Mouse (Mus musculus) stomach, embryonic 14.5 days (tissue): ENCODE results near the gene Siae. TPM values are rescaled to one million over a fixed set of nuclear protein-coding genes. Genes with fewer than 3 reads are reported as not detected.

Experiments
- ATAC-seq: fragments of 200-750 bp; cut with Nextera tagmentation; 2 replicates; pipeline ENCODE4 v1.8.0; 2017; ENCODE audit warnings: low read depth, moderate TSS enrichment; ENCODE audit not compliant: insufficient number of reproducible peaks, insufficient read depth, low FRiP score
- H3K27ac ChIP-seq: fragments of 300-500 bp; sonication (generic); 2 replicates; pipeline ENCODE4 v1.5.1; 2014; ENCODE audit warnings: mild to moderate bottlenecking, low read length, moderate library complexity, mixed read lengths
- H3K27me3 ChIP-seq: fragments of 300-500 bp; sonication (generic); 2 replicates; pipeline ENCODE4 v1.6.1; 2014; ENCODE audit warnings: low read length, control low read depth, mixed read lengths; ENCODE audit not compliant: control insufficient read depth, insufficient read depth
- H3K36me3 ChIP-seq: fragments of 300-500 bp; sonication (generic); 2 replicates; pipeline ENCODE4 v1.6.1; 2014; ENCODE audit warnings: mild to moderate bottlenecking, control low read depth, low read length, moderate library complexity, mixed read lengths; ENCODE audit not compliant: control insufficient read depth, insufficient read depth
- H3K4me1 ChIP-seq: fragments of 300-500 bp; sonication (generic); 2 replicates; pipeline ENCODE4 v1.6.1; 2014; ENCODE audit warnings: low read length, control low read depth, mixed read lengths; ENCODE audit not compliant: control insufficient read depth, insufficient read depth
- H3K4me2 ChIP-seq: fragments of 300-500 bp; sonication (generic); replicated peaks from 2 replicates; pipeline ENCODE4 v1.6.1; 2014; ENCODE audit warnings: low read depth, low read length, control low read depth
- H3K4me3 ChIP-seq: fragments of 300-500 bp; sonication (generic); 2 replicates; pipeline ENCODE4 v1.5.1; 2014; ENCODE audit warnings: low read depth, low read length, control low read depth
- H3K9ac ChIP-seq: fragments of 300-500 bp; sonication (generic); replicated peaks from 2 replicates; pipeline ENCODE4 v1.6.1; 2014; ENCODE audit warnings: low read depth, mild to moderate bottlenecking, control low read depth, low read length, moderate library complexity, mixed read lengths
- H3K9me3 ChIP-seq: fragments of 300-500 bp; sonication (generic); 2 replicates; pipeline ENCODE4 v1.6.1; 2016; ENCODE audit warnings: low read depth, low read length, control low read depth; ENCODE audit not compliant: control insufficient read depth
- WGBS: fragments of 180-500 bp; shearing (Covaris S2); extraction: QIAGEN DNeasy Blood & Tissue Kit; methylation state at CpG from one replicate; pipeline ENCODE4 v1.1.7; 2014; 5-methylcytosine and 5-hydroxymethylcytosine counted together
- polyA plus RNA-seq: library from polyadenylated mRNA; unstranded; fragments of >200 nt; fragmentation: Nextera tagmentation; extraction: Ambion mirVana; gene quantifications from 2 replicates; pipeline ENCODE4 v1.2.1, GENCODE M21; 2014

Siae gene
- polyA plus RNA-seq, 1 experiment from 2014 or later: 12.7 TPM

DNA sequence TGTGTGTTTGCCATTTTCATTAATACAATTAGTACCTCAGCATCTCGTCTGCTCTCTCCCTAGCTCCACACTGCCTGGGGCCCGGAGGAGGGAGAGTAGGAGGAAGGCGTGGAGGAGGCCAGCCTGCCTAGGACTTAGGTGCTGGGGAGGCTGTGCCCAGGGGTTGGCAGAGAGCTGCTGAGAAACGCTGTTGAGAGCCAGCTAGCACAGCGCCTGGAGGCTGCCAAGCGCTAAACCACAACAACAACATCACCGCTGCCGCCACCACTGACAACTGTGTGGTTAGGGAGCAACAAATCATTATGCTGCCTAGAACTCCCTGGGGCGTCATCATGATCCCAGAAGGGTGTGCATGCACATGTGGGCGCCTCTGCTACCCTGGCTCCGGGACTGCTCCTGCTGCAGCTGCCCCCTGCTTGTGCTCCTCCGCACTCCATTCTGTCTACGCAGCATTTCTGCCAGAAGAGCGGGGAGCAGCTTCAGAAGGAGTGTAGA is 21.0 kb downstream of the Siae start:
- Histone ChIP-seq H3K27me3 (no peaks in the 10 kb centered on the region), H3K4me3 (no peak overlapping the region), H3K36me3 (no peaks in the 10 kb centered on the region), H3K4me1 (no peaks in the 10 kb centered on the region), H3K9ac (no peak overlapping the region), H3K9me3 (no peaks in the 10 kb centered on the region), H3K4me2 (no peak overlapping the region), H3K27ac (no peak overlapping the region)
- 29% methylated on average over 14 of the region's 14 CpGs for WGBS
- peak; percentile 53; the same call in 1 of the 2 replicates for ATAC-seq

GRCm38 (mm10) chr9:37583594-37583993 is 28.1 kb downstream of the Siae start:
- Histone ChIP-seq H3K27ac (no peak overlapping the region), H3K4me2 (no peak overlapping the region), H3K9me3 (no peaks in the 10 kb centered on the region), H3K36me3 (no peaks in the 10 kb centered on the region), H3K27me3 (no peaks in the 10 kb centered on the region), H3K4me3 (no peak overlapping the region), H3K9ac (no peak overlapping the region), H3K4me1 (no peaks in the 10 kb centered on the region)
- WGBS: 91% methylated on average over 5 of the region's 5 CpGs
- ATAC-seq: no peak

GRCm38 (mm10) chr9:37586718-37587117 is 31.2 kb downstream of the Siae start:
- Histone ChIP-seq H3K4me1 (no peaks in the 10 kb centered on the region), H3K4me3 (no peak overlapping the region), H3K27me3 (no peaks in the 10 kb centered on the region), H3K27ac (no peak overlapping the region), H3K9me3 (no peaks in the 10 kb centered on the region), H3K36me3 (no peaks in the 10 kb centered on the region), H3K4me2 (no peak overlapping the region), H3K9ac (no peak overlapping the region)
- WGBS: 67% methylated on average over 4 of the region's 4 CpGs
- ATAC-seq: no peak

DNA sequence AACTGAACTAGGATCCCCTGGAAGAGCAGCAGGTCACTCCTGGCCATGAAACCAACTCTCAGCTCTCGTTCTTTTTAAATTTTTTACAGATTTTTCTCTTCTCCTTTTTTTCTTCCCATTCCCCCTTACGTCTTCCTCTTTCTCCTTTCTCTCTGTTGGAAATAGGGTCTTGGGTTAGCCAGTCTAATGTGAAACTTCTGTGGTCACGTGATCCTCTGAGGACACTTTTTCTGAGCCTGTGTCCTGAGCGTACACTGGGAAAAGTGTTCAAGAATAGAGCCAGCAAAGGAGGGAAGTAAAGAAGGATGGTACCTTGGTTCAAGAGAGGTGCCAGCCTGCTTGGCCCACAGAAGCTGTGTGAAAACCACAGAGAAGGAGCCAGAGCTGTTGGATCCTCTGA is 34.9 kb downstream of the Siae start:
- Histone ChIP-seq H3K9me3 (no peaks in the 10 kb centered on the region), H3K27me3 (no peaks in the 10 kb centered on the region), H3K4me2 (no peak overlapping the region), H3K27ac (no peak overlapping the region), H3K4me1 (no peaks in the 10 kb centered on the region), H3K9ac (no peak overlapping the region), H3K36me3 (no peaks in the 10 kb centered on the region), H3K4me3 (no peak overlapping the region)
- WGBS: 83% methylated on average over 4 of the region's 4 CpGs
- no peak for ATAC-seq

- Histone ChIP-seq H3K4me2 (no peak overlapping the region), H3K9ac (no peak overlapping the region), H3K4me3 (no peak overlapping the region), H3K9me3 (no peaks in the 10 kb centered on the region), H3K36me3 (no peaks in the 10 kb centered on the region), H3K4me1 (no peaks in the 10 kb centered on the region), H3K27me3 (no peaks in the 10 kb centered on the region), H3K27ac (no peak overlapping the region)
- 70% methylated on average over 2 of the region's 2 CpGs for WGBS
- no peak for ATAC-seq
Measured at GRCm38 (mm10) chr9:37592025-37592424, 36.5 kb downstream of the Siae start.

DNA sequence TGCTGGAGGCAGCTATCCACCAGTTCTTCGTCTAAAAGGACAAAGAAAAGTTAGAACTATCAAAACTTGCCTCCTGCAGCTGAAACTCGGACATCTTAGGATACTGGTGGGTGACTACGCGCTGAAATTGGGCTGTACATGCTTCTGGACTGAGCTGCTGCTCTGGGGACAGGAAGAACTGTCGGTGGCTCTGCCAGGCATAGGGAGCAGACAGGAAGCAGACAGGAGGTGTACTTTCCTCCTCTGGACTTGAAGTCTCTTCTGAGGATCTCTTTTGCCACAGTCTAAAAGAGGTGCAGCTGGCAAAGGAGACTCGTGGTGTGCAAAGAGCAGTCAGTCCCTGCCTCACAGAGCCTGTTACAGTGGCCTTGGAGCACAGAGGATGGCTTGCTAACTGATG is 37.1 kb downstream of the Siae start:
- Histone ChIP-seq H3K4me2 (no peak overlapping the region), H3K27me3 (no peaks in the 10 kb centered on the region), H3K27ac (no peak overlapping the region), H3K9ac (no peak overlapping the region), H3K36me3 (no peaks in the 10 kb centered on the region), H3K9me3 (no peaks in the 10 kb centered on the region), H3K4me1 (no peaks in the 10 kb centered on the region), H3K4me3 (no peak overlapping the region)
- ATAC-seq: no peak
- 62% methylated on average over 6 of the region's 6 CpGs for WGBS

- Histone ChIP-seq H3K4me2 (no peak overlapping the region), H3K27me3 (no peaks in the 10 kb centered on the region), H3K27ac (no peak overlapping the region), H3K4me3 (no peak overlapping the region), H3K4me1 (no peaks in the 10 kb centered on the region), H3K9ac (no peak overlapping the region), H3K36me3 (no peaks in the 10 kb centered on the region), H3K9me3 (no peaks in the 10 kb centered on the region)
- 76% methylated on average over 3 of the region's 3 CpGs for WGBS
- ATAC-seq: no peak
Measured at GRCm38 (mm10) chr9:37593690-37594089, 38.2 kb downstream of the Siae start.

- Histone ChIP-seq H3K36me3 (no peaks in the 10 kb centered on the region), H3K4me2 (no peak overlapping the region), H3K9me3 (no peaks in the 10 kb centered on the region), H3K9ac (no peak overlapping the region), H3K27me3 (no peaks in the 10 kb centered on the region), H3K4me1 (no peaks in the 10 kb centered on the region), H3K4me3 (no peak overlapping the region), H3K27ac (no peak overlapping the region)
- WGBS: 77% methylated on average over 1 of the region's 1 CpGs
- no peak for ATAC-seq
Measured at GRCm38 (mm10) chr9:37595570-37595969, 40.1 kb downstream of the Siae start.

GRCm38 (mm10) chr9:37598637-37599036 is 43.1 kb downstream of the Siae start:
- no peak overlapping the region for H3K9ac ChIP-seq
- H3K9me3 ChIP-seq: no peaks in the 10 kb centered on the region
- no peak for ATAC-seq
- H3K4me1 ChIP-seq: no peaks in the 10 kb centered on the region
- no peak overlapping the region for H3K4me3 ChIP-seq
- WGBS: 88% methylated on average over 2 of the region's 2 CpGs
- no peaks in the 10 kb centered on the region for H3K27me3 ChIP-seq
- no peaks in the 10 kb centered on the region for H3K36me3 ChIP-seq
- no peak overlapping the region for H3K4me2 ChIP-seq
- H3K27ac ChIP-seq: no peak overlapping the region
